Mouse (Mus musculus) gastrocnemius, postnatal 10 days (tissue): ENCODE results near the gene Rtn2. TPM values are rescaled to one million over a fixed set of nuclear protein-coding genes. Genes with fewer than 3 reads are reported as not detected.
"Not testable (repeated sequence)": the region's sequence is repeated elsewhere in the genome, so short reads cannot be mapped to it uniquely, and the experiment has no call there.

ENCODE experiments used
- DNase-seq: peaks from one replicate; pipeline ENCODE4 v3.0.0; 2021; ENCODE audit warnings: mixed read lengths
- total RNA-seq, 2 experiments: library from RNA; stranded (reverse); gene quantifications; 2 replicates each; pipeline ENCODE4 v1.2.3; 2021

The Rtn2 gene
- total RNA-seq, 2 experiments from 2014 or later: 669 to 730 TPM

GRCm38 (mm10) chr7:19268993-19269681 is 13.3 kb upstream of the Rtn2 start:
- no peak for DNase-seq

- peak; percentile 59 for DNase-seq
These were observed 12.5 kb upstream of the Rtn2 start for GRCm38 (mm10) chr7:19269721-19270441.

DNA sequence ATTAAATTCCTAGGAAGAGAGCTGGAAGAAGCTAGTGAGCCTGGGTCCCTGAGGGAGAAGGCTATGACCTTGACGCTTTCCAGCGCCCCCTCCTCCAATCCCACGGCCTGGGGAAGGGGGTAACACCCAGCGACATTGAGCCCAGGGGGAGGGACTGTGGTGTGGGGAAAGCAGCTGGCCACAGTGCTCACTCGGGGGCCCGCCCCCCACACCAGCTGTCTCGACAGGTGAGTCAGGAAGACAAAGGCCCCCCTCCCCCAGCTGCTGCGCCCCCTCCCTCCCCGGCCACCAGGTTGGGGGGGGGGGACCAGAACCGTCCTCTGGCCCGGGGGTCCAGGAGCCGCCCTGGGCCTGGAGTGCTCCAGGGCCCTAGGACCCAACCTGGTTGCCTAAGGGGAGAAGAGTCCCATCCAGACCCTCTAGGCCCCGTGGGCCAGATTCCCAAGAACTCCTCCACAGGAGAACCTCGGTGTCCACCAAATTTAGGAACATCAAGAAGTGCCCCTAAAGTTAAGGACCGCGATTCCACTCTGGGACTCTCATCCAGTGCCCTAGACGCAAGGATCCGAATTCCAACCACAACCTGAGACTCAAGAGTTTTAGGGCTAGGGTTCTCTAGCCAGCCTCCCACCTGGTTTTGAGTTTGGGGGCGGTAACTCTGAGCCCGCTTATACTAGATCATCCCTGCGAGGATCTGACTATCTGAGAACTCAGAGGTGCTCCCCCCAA is 11.8 kb upstream of the Rtn2 start:
- no peak for DNase-seq

DNA sequence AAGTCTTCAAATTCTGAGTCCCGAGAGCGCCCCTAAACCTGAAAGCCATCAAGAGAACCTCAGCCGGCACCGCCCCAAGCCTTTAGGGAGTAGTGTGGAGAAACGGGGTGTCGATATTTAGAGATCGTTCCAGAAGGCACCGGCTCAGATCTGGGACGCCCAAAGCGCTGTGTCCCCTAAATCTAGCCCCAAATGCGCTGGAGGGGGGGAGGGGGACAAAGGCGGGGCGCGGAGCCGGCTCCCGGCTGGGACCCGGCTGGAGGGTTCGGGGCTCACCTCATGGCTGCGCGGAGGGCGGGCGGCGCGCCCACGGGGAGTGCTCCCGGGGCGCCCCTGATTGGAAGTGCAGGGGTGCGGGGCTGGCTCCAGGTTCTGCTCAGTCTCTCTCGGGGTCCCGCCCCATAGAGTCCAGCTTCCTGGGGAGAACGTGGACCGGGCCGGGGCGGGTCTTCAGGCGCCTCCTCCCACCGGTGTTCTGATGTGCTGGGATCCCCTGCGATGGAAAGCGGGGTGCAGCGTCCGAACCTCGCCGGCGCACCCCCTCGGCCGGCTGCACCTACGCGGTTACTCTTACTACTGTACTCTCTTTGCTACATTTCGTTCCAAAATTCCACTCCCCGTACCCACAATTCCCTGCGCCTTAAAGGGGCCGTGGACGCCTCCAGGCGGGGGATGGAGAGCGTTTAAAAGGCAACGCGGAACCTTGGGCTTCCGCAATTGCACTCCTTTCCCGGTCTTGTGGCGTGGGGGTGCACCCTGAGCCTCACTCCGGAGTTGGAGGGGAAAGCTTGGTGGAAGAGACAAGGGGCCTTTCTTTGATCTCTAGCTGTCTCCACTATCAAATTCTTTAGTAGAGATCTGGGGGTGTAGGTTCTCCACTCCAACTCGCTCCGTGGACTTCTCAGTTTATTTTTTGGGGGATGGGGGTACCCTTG is 10.9 kb upstream of the Rtn2 start, which contains the start of gene Vasp:
Vasp (minus strand) TSS at position 580 of the 935 bp plus-strand sequence.
- peak; percentile 73 for DNase-seq

DNA sequence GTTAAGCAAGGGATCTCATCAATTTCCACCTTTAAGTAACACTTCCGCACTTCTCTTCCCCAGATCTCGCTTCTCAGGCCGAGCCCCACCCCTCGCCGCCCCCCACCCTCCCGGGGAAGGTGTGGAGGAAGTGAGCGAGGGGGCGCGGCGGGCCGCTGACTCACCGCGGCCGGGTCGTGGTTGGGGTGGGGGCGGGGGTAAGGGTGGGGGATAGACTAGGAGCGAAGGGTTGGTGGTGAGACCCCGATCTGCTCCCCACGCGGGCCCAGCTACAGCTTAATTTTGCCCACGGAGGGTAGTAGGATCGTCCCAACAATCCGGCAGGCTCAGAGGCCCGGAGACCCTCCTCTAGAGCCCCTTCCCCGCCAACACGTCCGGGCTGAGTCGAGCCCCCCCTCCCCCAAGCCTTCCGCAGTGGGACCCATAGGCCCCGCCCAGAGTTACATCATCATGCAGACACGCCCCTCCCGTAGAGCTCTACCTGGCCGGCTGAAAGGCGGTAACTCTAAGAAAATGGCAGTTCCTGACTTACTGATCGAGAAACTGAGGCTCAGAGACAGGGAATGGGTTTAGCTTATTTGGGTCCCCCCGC is 10.2 kb upstream of the Rtn2 start:
- DNase-seq: peak; percentile 42

DNA sequence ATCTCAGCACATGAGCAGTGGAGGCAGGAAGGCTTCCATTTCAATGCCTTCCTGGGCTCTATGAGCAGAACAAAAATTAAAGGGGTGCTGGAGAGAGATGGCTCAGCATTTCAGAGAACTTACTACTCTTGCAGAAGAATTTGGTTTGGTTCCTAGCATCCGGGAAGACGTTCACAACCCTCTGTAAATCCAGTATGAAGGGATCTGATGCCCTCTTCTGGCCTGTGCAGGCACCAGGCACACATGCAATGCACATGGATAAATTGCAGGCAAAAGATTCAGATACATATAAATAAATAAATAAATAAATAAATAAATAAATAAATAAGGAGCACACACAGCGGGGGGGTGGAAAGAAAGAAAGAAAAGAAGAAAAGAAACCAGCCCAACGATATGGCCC is 6.2 kb upstream of the Rtn2 start:
- no peak for DNase-seq

DNA sequence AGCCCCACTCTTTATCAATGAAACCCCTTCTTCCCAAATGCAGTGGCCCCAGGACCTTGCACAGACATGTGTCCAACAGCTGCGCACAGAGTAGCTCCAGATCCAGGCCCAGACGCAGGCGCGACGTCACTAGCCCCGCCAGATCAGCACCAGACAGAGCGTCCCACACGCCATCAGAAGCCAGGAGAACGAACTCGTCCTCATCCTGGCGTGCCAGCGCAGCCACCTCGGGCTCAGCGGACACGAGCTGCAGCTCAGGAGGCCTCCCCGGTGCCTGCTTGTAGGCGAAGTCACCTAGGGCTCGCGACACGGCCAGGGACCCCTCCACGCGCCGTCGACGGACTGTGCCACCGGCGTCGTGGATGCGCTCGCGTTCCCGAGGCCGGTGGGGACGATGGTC is 3.4 kb upstream of the Rtn2 start:
- no peak for DNase-seq

DNA sequence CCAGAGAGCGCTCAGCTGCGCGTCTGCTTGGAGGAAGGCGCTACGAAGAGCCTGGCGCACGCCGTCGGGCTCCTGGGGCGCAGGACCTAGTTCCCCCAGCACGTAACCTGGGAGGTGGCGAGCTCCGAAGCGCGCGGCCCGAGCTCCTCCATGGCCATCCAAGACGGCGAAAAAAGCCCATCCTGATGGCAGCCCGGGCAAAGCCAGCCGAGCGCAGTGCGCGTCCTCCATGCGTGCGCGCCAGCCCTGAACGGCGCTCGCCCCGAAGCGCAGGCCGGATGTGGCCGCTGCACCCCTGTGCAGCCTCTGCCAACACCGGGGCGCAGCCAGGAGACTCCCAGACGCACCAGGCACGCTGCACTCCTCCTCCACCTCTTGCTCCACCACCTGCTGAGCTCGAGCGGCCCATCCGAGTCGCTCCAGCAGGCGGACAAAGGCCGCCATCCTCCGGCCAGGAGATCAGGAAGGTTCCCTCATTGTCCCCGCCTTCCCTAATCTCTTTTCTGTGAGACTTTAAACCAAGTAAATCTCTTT is 2.8 kb upstream of the Rtn2 start, which contains the start of gene Ppm1n:
Ppm1n (minus strand) TSS at position 484 of the 534 bp plus-strand sequence.
- no peak for DNase-seq

GRCm38 (mm10) chr7:19281680-19282304 is 632 bp upstream of the Rtn2 start:
- not testable (repeated sequence) for DNase-seq

DNA sequence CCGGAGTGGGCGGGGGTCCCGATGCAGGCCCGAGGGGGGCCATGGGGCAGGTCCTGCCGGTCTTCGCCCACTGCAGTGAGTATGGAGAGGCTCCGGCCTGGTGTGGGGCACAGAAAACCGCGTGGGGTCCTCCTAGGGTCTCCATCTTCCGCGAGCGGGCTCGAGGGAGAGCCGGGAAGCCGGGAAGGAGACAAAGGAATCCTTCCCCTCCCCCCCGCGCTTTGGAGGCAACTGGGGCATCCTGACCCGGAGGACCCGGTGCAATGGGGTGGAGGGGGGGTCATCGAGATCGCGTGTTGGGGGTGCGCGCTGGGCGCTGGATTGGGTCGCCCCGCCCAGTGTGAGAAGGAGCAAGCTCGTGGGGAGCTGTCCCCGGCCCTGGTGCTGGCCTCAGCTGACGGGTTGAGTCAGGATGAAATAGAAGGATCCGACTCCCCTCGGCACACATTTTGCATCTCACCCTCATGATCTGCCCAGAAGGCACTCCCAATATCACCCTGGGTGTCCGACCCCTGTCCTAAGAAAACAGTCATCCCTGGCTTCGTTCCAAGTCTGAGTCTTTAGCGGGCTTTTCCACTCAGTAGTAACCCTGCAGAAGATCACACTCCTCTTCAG is 474 bp downstream of the Rtn2 start:
- DNase-seq: peak; percentile 68

DNA sequence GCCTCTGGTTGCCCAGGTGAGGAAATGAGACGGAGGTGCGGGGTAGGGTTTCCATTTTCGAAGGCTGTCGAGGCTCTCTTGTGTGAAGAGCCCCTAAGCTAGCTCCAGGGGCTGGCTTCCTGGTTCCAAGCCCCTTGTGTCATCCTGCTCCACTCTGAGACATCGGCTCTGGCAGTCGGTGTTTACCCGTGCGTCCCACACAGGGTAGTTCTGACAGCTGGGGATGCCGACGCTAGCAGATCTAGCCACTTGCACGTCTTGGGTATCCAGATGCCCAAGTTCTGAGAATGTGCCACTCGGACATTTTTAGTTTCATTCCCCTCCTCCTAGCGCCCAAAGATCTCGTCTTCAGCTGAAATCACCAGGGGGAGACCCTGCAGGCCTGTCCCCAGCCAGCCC is 981 bp downstream of the Rtn2 start:
- no peak for DNase-seq

GRCm38 (mm10) chr7:19284763-19285162 is 2.3 kb downstream of the Rtn2 start:
- DNase-seq: peak; percentile 61

GRCm38 (mm10) chr7:19290969-19291596 is 8.7 kb downstream of the Rtn2 start:
- peak; percentile 88 for DNase-seq

DNA sequence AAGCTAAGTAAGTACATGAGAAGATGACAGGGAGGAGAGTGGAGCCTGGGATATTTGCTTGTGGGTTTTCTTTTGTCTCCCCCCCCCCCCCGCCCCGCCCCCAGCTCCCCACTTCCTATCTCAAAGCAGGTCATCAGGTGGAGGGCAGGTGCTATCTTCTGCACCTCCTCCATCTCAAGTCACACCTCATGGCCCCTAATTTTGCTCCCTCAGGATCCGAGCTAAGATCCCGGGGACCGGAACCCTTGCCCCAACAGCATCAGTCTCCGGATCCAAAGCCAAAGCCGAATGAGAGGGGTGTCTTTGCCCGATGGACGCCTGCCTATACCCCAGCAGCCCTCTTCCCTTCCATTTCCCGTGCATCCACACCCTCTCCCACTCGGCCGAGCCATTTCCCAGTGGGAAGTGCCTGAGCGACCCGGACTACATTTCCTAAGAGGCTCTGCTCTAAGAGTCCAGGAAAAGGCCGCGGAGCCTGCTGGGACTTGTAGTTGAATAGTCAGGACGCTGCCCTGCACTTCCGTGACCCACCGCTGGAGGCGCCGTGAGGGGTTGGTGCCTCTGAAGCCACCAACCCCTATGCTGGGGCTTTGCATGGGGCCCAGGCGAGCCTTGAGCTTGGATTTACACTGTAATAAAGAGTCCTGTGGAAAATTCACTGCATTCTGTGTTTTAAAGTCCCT is 13.2 kb downstream of the Rtn2 start:
- peak; percentile 99 for DNase-seq

DNA sequence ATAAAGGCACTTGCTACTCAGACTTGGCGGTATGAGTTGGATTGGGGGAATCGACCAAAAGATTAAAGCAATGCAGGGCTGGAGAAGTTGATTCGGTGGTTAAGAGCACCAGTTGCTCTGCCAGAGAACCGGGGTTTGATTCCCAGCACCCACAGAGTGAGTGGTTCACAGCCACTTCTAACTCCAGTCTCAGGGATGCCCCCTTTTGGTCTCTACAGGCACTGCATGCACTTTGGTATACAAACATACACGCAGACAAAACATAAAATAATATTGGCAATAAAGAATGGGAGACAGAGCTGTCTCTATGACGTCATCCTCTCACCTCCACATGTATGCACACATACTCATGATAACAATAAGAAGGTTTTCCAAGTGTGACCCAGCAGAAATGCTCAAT is 14.6 kb downstream of the Rtn2 start:
- DNase-seq: no peak

DNA sequence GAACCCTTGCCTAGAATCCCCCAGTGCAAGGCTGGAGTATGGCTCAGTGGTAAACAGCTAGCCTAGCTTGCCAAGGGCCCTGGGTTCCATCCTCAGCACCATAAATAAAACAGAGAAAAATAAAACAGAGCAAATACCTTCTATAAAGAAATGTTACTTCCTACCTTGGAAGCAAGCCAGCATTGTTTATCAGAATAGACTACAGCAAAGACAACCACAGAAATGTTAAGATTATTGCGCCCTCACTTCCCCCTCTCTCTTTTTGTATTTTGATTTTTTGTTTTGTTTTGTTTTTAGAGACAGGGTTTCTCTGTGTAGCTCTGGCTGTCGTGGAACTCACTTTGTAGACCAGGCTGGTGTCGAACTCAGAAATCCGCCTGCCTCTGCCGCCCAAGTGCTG is 15.4 kb downstream of the Rtn2 start:
- DNase-seq: no peak

- DNase-seq: peak; percentile 62
These were observed 16.8 kb downstream of the Rtn2 start for GRCm38 (mm10) chr7:19299194-19299593.

DNA sequence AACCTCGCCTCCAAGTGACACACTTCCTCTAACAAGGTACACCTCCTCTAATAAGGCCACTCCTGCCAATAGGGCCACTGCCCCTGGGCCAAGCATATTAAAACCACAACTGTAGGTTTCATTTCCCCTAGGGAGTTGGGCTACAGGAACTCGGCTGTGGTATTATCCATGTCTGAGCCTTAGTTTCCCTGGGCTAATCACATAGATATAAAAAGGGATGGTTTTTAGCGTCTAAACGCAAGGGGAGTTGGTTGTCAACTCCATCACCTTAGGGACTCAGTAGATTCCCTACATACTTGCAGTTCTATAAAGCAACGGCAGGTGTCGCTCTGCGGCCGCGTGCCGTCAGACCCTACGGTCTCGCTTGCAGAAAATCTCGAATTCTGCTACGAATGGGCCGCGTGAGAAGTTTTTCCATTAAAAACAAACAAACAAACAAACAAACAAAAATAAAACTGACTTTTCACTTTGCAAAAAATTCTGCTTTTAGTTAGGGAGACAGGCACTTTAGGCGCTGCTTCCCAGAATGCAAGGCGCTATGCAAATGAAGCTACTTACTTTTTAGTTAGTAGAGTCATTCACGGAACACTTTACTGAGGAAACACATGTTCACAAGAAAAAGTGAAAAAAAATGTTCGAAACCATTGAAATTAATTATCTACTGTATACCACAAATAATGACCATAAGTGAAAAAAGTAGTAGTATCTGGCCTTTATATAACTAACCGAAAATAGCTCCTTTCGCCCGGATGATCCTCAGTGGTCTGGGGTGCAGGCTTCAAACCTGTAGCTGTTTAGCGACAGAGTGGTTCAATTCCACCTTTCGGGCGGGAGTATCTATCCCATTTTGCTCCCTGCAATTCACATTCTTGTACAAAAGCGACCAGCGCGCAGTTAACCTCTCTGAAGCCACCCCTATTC is 18.3 kb downstream of the Rtn2 start:
- DNase-seq: peak; percentile 84
